Mouse (Mus musculus) limb, embryonic 11.5 days (tissue): Measurements from ENCODE around the gene Zbtb5. TPM values are rescaled to one million over a fixed set of nuclear protein-coding genes. Genes with fewer than 3 reads are reported as not detected.

Source experiments
- ATAC-seq: fragments of 200-750 bp; cut with Nextera tagmentation; 2 replicates; pipeline ENCODE4 v1.8.0; 2017; ENCODE audit warnings: low read depth; ENCODE audit not compliant: insufficient number of reproducible peaks, low FRiP score, low TSS enrichment
- DNase-seq: peaks from one replicate; pipeline ENCODE4 v3.0.0-alpha.2; 2015; ENCODE audit warnings: low spot score
- H3K27ac ChIP-seq: fragments of 300-500 bp; sonication (generic); replicated peaks from 2 replicates; pipeline ENCODE4 v1.5.1; 2014; ENCODE audit warnings: low read depth, mild to moderate bottlenecking, low read length
- H3K27me3 ChIP-seq: fragments of 300-500 bp; sonication (generic); 2 replicates; pipeline ENCODE4 v1.6.1; 2014; ENCODE audit warnings: mild to moderate bottlenecking, low read length, mixed read lengths; ENCODE audit not compliant: control insufficient read depth, insufficient read depth
- H3K36me3 ChIP-seq: fragments of 300-500 bp; sonication (generic); 2 replicates; pipeline ENCODE4 v1.6.1; 2014; ENCODE audit warnings: mild to moderate bottlenecking, low read length, moderate library complexity, mixed read lengths; ENCODE audit not compliant: control insufficient read depth, insufficient read depth
- H3K4me1 ChIP-seq: fragments of 300-500 bp; sonication (generic); 2 replicates; pipeline ENCODE4 v1.6.1; 2014; ENCODE audit warnings: low read length, mixed read lengths; ENCODE audit not compliant: control insufficient read depth, insufficient read depth
- H3K4me2 ChIP-seq: fragments of 300-500 bp; sonication (generic); 2 replicates; pipeline ENCODE4 v1.6.1; 2014; ENCODE audit warnings: low read depth, mild to moderate bottlenecking, moderate library complexity; ENCODE audit not compliant: severe bottlenecking
- H3K4me3 ChIP-seq: fragments of 300-500 bp; sonication (generic); 2 replicates; pipeline ENCODE4 v1.5.1; 2014; ENCODE audit warnings: low read depth, low read length
- H3K9ac ChIP-seq: fragments of 300-500 bp; sonication (generic); 2 replicates; pipeline ENCODE4 v1.6.1; 2014; ENCODE audit warnings: mild to moderate bottlenecking, low read length
- H3K9me3 ChIP-seq: fragments of 300-500 bp; sonication (generic); 2 replicates; pipeline ENCODE4 v1.6.1; 2016; ENCODE audit warnings: low read length; ENCODE audit not compliant: control insufficient read depth
- WGBS: fragments of 180-500 bp; shearing (Covaris S2); extraction: QIAGEN DNeasy Blood & Tissue Kit; methylation state at CpG from one replicate; pipeline ENCODE4 v1.1.7; 2014; 5-methylcytosine and 5-hydroxymethylcytosine counted together
- polyA plus RNA-seq: library from polyadenylated mRNA; unstranded; fragments of >200 nt; fragmentation: Nextera tagmentation; extraction: Ambion mirVana; gene quantifications from 2 replicates; pipeline ENCODE4 v1.2.1, GENCODE M21; 2014

Gene Zbtb5
- polyA plus RNA-seq, 1 experiment from 2014 or later: 41.1 TPM

GRCm38 (mm10) chr4:44981974-44982287 lies 30.3 kb downstream of the Zbtb5 start:
- Histone ChIP-seq H3K27me3 (no peaks in the 10 kb centered on the region), H3K9me3 (no peaks in the 10 kb centered on the region), H3K27ac (no peak overlapping the region), H3K36me3 (0 out of 2 replicates have a peak, but pooled peaks cover 5% of the 10 kb centered on the region), H3K4me1 (0 out of 2 replicates have a peak, but pooled peaks cover 4% of the 10 kb centered on the region), H3K4me3 (peak overlapping the region; percentile 66), H3K9ac (peak overlapping the region; percentile 70), H3K4me2 (peak overlapping the region; percentile 88)
- DNase-seq (peak; percentile 39), ATAC-seq (no peak)
- WGBS: 20% methylated on average over 5 of the region's 5 CpGs

DNA sequence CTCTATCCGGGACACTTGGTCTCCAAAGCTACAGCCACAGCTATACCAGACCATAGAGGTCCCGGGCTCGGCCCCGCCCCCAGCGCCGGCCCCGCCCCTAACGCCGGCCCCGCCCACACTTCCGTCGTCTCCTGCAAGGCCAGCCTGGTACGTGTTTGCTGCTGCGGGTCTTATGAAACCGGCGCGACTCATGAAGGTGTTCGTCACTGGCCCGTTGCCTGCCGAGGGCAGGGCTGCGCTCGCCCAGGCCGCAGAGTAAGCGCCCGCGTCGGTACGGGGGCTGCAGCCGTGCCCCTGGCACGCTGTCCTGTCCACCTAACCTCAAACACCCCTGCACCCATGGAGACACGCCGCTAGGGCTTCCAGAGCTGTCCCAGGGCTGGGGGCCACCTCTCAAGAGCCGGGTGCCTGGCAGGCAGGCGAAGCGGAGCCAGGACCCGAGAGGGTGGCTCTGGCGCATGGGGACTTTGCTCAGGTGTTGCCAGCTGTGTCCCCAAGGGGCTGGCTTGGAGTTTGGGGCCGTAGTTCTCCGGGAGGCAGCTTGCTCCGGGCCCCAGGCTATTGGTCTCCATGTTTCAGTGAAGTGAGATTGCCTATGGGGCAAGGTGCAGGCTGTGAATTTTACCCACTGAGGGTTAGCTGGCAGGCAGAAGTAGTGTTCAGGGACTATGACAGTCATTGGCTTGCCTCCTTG lies 30.8 kb downstream of the Zbtb5 start, which contains the start of gene Grhpr:
Gene Grhpr, plus strand, starts transcription at position 116 of the 694 bp plus-strand sequence.
- Histone ChIP-seq H3K27ac (peak within 1 kb of the TSS; percentile 53), H3K4me1 (0 out of 2 replicates have a peak, but pooled peaks cover 4% of the 10 kb centered on the region), H3K9me3 (no peaks in the 10 kb centered on the region), H3K9ac (peak within 1 kb of the TSS; percentile 70), H3K36me3 (0 out of 2 replicates have a peak, but pooled peaks cover 2% of the 10 kb centered on the region), H3K4me2 (peak within 1 kb of the TSS; percentile 88), H3K27me3 (no peaks in the 10 kb centered on the region), H3K4me3 (peak within 1 kb of the TSS; percentile 66)
- peak; percentile 89 for ATAC-seq
- DNase-seq: peak; percentile 96
- 2% methylated on average over 40 of the region's 40 CpGs for WGBS

GRCm38 (mm10) chr4:44979794-44980338 lies 32.3 kb downstream of the Zbtb5 start:
- no peaks in the 10 kb centered on the region for H3K9me3 ChIP-seq
- H3K27me3 ChIP-seq: no peaks in the 10 kb centered on the region
- 70% methylated on average over 7 of the region's 7 CpGs for WGBS
- 0 out of 2 replicates have a peak, but pooled peaks cover 4% of the 10 kb centered on the region for H3K4me1 ChIP-seq
- H3K36me3 ChIP-seq: 0 out of 2 replicates have a peak, but pooled peaks cover 2% of the 10 kb centered on the region
- ATAC-seq (no peak), DNase-seq (no peak)
- H3K27ac ChIP-seq: no peak overlapping the region
- no peak overlapping the region for H3K4me2 ChIP-seq
- no peak overlapping the region for H3K4me3 ChIP-seq
- H3K9ac ChIP-seq: no peak overlapping the region

- Histone ChIP-seq H3K9ac (no peak overlapping the region), H3K4me1 (0 out of 2 replicates have a peak, but pooled peaks cover 4% of the 10 kb centered on the region), H3K27ac (no peak overlapping the region), H3K36me3 (no peaks in the 10 kb centered on the region), H3K27me3 (no peaks in the 10 kb centered on the region), H3K4me3 (no peak overlapping the region), H3K9me3 (no peaks in the 10 kb centered on the region), H3K4me2 (no peak overlapping the region)
- DNase-seq: no peak
- ATAC-seq: no peak
- 81% methylated on average over 5 of the region's 5 CpGs for WGBS
Observed at GRCm38 (mm10) chr4:44978175-44978574, 34.0 kb downstream of the Zbtb5 start.

GRCm38 (mm10) chr4:44976921-44977710 lies 35.1 kb downstream of the Zbtb5 start:
- H3K9me3 ChIP-seq: no peaks in the 10 kb centered on the region
- no peak overlapping the region for H3K4me2 ChIP-seq
- H3K36me3 ChIP-seq: no peaks in the 10 kb centered on the region
- no peak overlapping the region for H3K4me3 ChIP-seq
- H3K27me3 ChIP-seq: no peaks in the 10 kb centered on the region
- WGBS: 89% methylated on average over 10 of the region's 10 CpGs
- ATAC-seq (no peak), DNase-seq (no peak)
- 0 out of 2 replicates have a peak, but pooled peaks cover 2% of the 10 kb centered on the region for H3K4me1 ChIP-seq
- H3K9ac ChIP-seq: no peak overlapping the region
- H3K27ac ChIP-seq: no peak overlapping the region

GRCm38 (mm10) chr4:44976026-44976615 lies 36.1 kb downstream of the Zbtb5 start:
- Histone ChIP-seq H3K9me3 (no peaks in the 10 kb centered on the region), H3K4me3 (no peak overlapping the region), H3K9ac (no peak overlapping the region), H3K4me1 (no peaks in the 10 kb centered on the region), H3K36me3 (no peaks in the 10 kb centered on the region), H3K27me3 (no peaks in the 10 kb centered on the region), H3K27ac (no peak overlapping the region), H3K4me2 (no peak overlapping the region)
- 84% methylated on average over 6 of the region's 6 CpGs for WGBS
- DNase-seq (no peak), ATAC-seq (no peak)

DNA sequence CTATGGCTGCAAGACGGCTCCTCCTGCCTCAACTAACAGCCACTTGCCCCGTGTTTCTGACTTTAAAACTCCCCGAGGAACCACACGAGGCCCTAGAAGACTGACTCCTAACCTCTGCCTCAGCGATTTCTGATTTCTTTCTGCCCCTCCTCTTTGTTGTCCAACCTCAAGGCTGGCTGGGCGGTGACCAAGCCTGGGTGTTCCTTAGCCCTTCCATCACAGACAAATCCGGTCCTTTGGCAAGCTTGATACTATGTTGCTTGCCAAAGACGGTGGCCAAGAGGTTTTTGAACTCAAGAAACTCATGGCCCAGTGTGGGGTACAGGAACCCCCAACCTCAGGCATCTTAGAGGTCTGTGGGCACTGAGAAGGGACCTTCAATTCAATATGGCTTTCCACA lies 37.9 kb downstream of the Zbtb5 start:
- no peaks in the 10 kb centered on the region for H3K36me3 ChIP-seq
- no peak for ATAC-seq
- H3K4me3 ChIP-seq: no peak overlapping the region
- 74% methylated on average over 8 of the region's 8 CpGs for WGBS
- no peak overlapping the region for H3K27ac ChIP-seq
- no peaks in the 10 kb centered on the region for H3K27me3 ChIP-seq
- no peak overlapping the region for H3K4me2 ChIP-seq
- DNase-seq: no peak
- H3K9ac ChIP-seq: no peak overlapping the region
- no peaks in the 10 kb centered on the region for H3K9me3 ChIP-seq
- no peaks in the 10 kb centered on the region for H3K4me1 ChIP-seq

DNA sequence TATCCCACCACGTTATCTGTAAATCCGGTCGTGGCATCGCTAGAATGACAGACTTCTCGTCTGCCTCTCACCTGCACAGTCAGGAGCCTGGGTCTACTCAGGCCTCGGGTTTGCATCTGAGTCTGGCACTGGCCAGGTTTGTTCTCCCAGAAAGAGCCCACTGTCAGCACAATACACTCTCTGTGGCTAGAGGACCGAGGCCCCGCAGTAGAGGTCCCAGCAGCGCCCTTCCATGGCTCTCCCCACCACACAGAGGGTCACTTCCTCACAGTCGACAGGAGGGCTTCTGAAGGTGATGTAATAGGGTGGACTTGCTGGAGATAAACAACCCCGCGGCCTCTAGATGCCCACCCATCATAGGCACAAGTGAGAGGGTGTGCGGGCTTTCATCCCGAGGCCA lies 38.3 kb downstream of the Zbtb5 start:
- H3K27me3 ChIP-seq: no peaks in the 10 kb centered on the region
- H3K4me1 ChIP-seq: no peaks in the 10 kb centered on the region
- ATAC-seq (no peak), DNase-seq (no peak)
- no peak overlapping the region for H3K9ac ChIP-seq
- 52% methylated on average over 14 of the region's 14 CpGs for WGBS
- peak overlapping the region; percentile 13; the same call in 1 of the 2 replicates for H3K4me2 ChIP-seq
- H3K27ac ChIP-seq: no peak overlapping the region
- no peak overlapping the region for H3K4me3 ChIP-seq
- no peaks in the 10 kb centered on the region for H3K36me3 ChIP-seq
- H3K9me3 ChIP-seq: no peaks in the 10 kb centered on the region
